Mouse (Mus musculus): ENCODE data around the gene Bicc1. TPM values are rescaled to one million over a fixed set of nuclear protein-coding genes. Genes with fewer than 3 reads are reported as not detected.

The Bicc1 gene
- polyA plus RNA-seq, 1 experiment from 2014 or later: 23.5 TPM

DNA sequence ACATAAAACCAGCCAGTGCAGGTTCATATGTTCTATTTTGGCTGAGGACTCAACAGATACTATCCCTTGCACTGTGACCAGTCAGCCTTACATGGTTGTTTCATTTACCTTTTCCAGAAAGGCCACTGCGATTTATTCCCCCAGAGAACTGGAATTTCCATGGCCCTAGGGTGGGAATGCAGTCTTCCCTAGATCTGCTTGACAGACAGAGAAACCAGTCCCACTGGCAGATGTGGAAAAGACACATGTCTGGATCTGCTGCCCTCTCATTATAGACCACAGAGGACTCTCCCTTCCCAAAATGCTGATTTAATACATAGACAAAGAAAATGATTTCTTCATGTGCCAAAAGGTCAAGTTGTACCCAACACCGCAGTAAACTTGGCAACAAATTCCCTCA lies 156.6 kb downstream of the Bicc1 start:
- WGBS: 89% methylated on average over 2 of the region's 2 CpGs
- no peak for ATAC-seq (ENCODE audit: insufficient number of reproducible peaks, insufficient read depth, low FRiP score, low read depth)

DNA sequence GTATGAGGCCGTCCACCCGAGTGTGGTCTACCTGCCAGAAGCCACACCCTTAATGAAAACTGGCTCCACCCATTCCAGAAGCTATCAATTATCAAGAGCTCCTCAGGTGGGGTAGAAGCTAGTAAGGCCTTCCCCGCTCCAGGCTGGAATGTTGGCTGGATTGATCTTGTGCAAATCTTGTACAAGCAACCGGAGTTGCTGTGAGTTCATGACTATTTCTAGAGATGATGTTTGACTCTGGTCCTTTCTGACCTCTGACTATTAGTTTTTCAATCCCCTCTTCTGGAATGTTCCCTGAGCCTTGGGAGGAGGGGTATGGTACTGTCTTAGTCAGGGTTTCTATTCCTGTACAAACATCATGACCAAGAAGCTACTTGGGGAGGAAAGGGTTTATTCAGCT lies 157.3 kb downstream of the Bicc1 start:
- WGBS: 96% methylated on average over 4 of the region's 4 CpGs
- ATAC-seq (ENCODE audit: insufficient number of reproducible peaks, insufficient read depth, low FRiP score, low read depth): no peak
- Histone ChIP-seq H3K36me3 (ENCODE audit: control insufficient read depth, insufficient read depth, low read length) (no peaks in the 10 kb centered on the region), H3K4me2 (replicated peaks; ENCODE audit: low read depth, low read length) (no peak overlapping the region), H3K4me1 (ENCODE audit: control insufficient read depth, insufficient read depth, low read length) (no peaks in the 10 kb centered on the region), H3K4me3 (ENCODE audit: low read depth, low read length) (no peak overlapping the region), H3K27me3 (ENCODE audit: control insufficient read depth, insufficient read depth, low read length) (no peaks in the 10 kb centered on the region), H3K9me3 (ENCODE audit: control insufficient read depth, low read depth, low read length) (no peaks in the 10 kb centered on the region), H3K9ac (replicated peaks; ENCODE audit: low read depth, low read length) (no peak overlapping the region), H3K27ac (ENCODE audit: low read length) (no peak overlapping the region)

More for the DNA sequence above, 156.6 kb downstream of the Bicc1 start:
- Histone ChIP-seq H3K27me3 (ENCODE audit: control insufficient read depth, insufficient read depth, low read length) (no peaks in the 10 kb centered on the region), H3K36me3 (ENCODE audit: control insufficient read depth, insufficient read depth, low read length) (no peaks in the 10 kb centered on the region), H3K4me2 (replicated peaks; ENCODE audit: low read depth, low read length) (no peak overlapping the region), H3K9ac (replicated peaks; ENCODE audit: low read depth, low read length) (no peak overlapping the region), H3K4me3 (ENCODE audit: low read depth, low read length) (no peak overlapping the region), H3K27ac (ENCODE audit: low read length) (no peak overlapping the region), H3K4me1 (ENCODE audit: control insufficient read depth, insufficient read depth, low read length) (no peaks in the 10 kb centered on the region), H3K9me3 (ENCODE audit: control insufficient read depth, low read depth, low read length) (no peaks in the 10 kb centered on the region)

DNA sequence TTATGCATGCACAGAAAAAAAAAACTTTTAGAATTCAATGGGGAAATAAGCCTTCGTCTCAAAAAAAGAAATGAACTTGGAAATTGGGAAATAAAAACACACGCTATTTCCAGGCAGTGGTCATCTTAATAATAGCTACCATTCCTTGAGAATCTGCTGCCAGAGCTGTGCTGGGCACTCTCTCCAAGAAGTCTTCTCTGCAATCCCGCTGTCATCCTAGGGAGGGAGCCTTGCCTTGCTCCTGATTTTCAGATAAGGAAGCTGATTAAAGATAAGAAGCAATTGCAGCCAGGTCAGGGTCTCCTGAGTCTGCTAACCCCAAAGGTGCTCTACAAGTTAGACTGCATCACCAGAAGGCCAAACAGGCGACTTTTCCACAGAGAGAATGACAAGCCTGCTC lies 161.4 kb downstream of the Bicc1 start:
- Histone ChIP-seq H3K9me3 (ENCODE audit: control insufficient read depth, low read depth, low read length) (no peaks in the 10 kb centered on the region), H3K4me3 (ENCODE audit: low read depth, low read length) (no peak overlapping the region), H3K27me3 (ENCODE audit: control insufficient read depth, insufficient read depth, low read length) (no peaks in the 10 kb centered on the region), H3K4me2 (replicated peaks; ENCODE audit: low read depth, low read length) (no peak overlapping the region), H3K36me3 (ENCODE audit: control insufficient read depth, insufficient read depth, low read length) (no peaks in the 10 kb centered on the region), H3K27ac (ENCODE audit: low read length) (no peak overlapping the region), H3K9ac (replicated peaks; ENCODE audit: low read depth, low read length) (no peak overlapping the region), H3K4me1 (ENCODE audit: control insufficient read depth, insufficient read depth, low read length) (no peaks in the 10 kb centered on the region)
- 58% methylated on average over 4 of the region's 4 CpGs for WGBS
- ATAC-seq (ENCODE audit: insufficient number of reproducible peaks, insufficient read depth, low FRiP score, low read depth): no peak

DNA sequence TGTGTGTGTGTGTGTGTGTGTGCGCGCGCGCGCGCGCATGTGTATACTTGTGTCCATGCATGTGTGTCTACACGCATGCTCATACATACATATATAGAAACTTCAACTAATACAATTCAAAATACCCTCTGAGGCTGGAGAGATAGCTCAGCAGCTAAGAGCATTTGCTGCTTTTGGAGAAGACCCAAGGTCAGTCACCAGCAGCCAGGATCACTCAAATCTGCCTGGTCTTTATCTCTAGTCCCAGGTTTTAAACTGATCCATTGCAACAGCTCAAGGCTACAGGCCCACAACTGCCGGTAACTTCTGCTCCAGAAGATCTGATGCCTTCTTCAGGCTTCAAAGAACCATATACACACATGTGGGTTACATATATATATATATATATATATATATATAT lies 163.4 kb downstream of the Bicc1 start:
- 95% methylated on average over 9 of the region's 9 CpGs for WGBS

DNA sequence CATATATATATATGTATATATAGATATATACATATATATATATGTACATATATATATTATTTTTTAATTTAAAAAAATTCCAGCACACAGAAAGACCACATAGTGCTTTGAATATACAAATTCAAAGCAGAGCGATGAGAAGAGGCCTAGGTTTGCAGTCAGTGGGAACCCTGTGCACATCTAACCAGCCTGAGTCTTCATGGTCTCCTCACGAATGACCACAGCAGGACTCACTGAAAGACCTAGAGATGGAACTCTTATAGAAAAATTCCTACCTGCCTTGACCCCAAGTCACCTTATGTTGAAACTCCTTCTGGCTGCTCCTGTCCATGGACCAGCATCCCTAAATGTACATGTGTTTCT lies 165.4 kb downstream of the Bicc1 start:
- Histone ChIP-seq H3K9me3 (ENCODE audit: control insufficient read depth, low read depth, low read length) (no peaks in the 10 kb centered on the region), H3K27me3 (ENCODE audit: control insufficient read depth, insufficient read depth, low read length) (no peaks in the 10 kb centered on the region), H3K4me1 (ENCODE audit: control insufficient read depth, insufficient read depth, low read length) (no peaks in the 10 kb centered on the region), H3K9ac (replicated peaks; ENCODE audit: low read depth, low read length) (no peak overlapping the region), H3K36me3 (ENCODE audit: control insufficient read depth, insufficient read depth, low read length) (no peaks in the 10 kb centered on the region), H3K4me3 (ENCODE audit: low read depth, low read length) (no peak overlapping the region), H3K4me2 (replicated peaks; ENCODE audit: low read depth, low read length) (no peak overlapping the region), H3K27ac (ENCODE audit: low read length) (no peak overlapping the region)
- no peak for ATAC-seq (ENCODE audit: insufficient number of reproducible peaks, insufficient read depth, low FRiP score, low read depth)
- WGBS: 94% methylated on average over 2 of the region's 2 CpGs

More for the DNA sequence above, 163.4 kb downstream of the Bicc1 start:
- no peak for ATAC-seq (ENCODE audit: insufficient number of reproducible peaks, insufficient read depth, low FRiP score, low read depth)
- Histone ChIP-seq H3K4me1 (ENCODE audit: control insufficient read depth, insufficient read depth, low read length) (no peaks in the 10 kb centered on the region), H3K27ac (ENCODE audit: low read length) (no peak overlapping the region), H3K4me2 (replicated peaks; ENCODE audit: low read depth, low read length) (no peak overlapping the region), H3K4me3 (ENCODE audit: low read depth, low read length) (no peak overlapping the region), H3K9me3 (ENCODE audit: control insufficient read depth, low read depth, low read length) (no peaks in the 10 kb centered on the region), H3K9ac (replicated peaks; ENCODE audit: low read depth, low read length) (no peak overlapping the region), H3K27me3 (ENCODE audit: control insufficient read depth, insufficient read depth, low read length) (no peaks in the 10 kb centered on the region), H3K36me3 (ENCODE audit: control insufficient read depth, insufficient read depth, low read length) (no peaks in the 10 kb centered on the region)

DNA sequence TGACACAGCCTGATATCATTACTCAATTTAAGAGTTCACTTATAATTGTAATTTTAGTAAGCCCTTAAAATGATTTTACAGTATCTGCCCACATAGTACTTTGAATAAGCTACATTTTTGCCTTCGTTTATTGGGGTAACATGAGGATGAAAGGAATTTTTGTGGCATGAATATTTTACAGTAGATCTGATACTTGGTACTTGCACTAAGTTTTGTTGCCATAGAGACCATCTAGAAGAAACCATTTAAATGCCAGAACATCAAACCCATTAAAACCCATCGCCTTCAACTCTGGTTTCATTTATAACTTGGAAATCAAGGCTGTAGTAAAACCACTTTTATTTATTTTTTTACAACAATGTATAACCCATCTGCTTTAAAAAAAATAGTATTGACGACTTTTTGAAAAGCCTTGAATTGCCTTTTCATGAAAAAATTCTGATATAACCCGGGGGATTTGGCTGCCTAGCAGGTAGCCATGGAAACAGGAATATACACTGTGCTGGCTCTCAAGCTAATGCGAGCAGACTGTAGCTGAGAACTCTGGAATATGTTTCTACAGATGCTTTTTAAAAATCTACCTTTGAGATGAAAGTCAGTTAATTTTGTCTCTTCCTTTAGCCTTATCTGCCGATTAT lies 165.9 kb downstream of the Bicc1 start:
- Histone ChIP-seq H3K4me2 (replicated peaks; ENCODE audit: low read depth, low read length) (no peak overlapping the region), H3K27me3 (ENCODE audit: control insufficient read depth, insufficient read depth, low read length) (no peaks in the 10 kb centered on the region), H3K4me1 (ENCODE audit: control insufficient read depth, insufficient read depth, low read length) (no peaks in the 10 kb centered on the region), H3K9ac (replicated peaks; ENCODE audit: low read depth, low read length) (no peak overlapping the region), H3K36me3 (ENCODE audit: control insufficient read depth, insufficient read depth, low read length) (no peaks in the 10 kb centered on the region), H3K27ac (ENCODE audit: low read length) (no peak overlapping the region), H3K4me3 (ENCODE audit: low read depth, low read length) (no peak overlapping the region), H3K9me3 (ENCODE audit: control insufficient read depth, low read depth, low read length) (no peaks in the 10 kb centered on the region)
- 72% methylated on average over 6 of the region's 6 CpGs for WGBS
- no peak for ATAC-seq (ENCODE audit: insufficient number of reproducible peaks, insufficient read depth, low FRiP score, low read depth)

DNA sequence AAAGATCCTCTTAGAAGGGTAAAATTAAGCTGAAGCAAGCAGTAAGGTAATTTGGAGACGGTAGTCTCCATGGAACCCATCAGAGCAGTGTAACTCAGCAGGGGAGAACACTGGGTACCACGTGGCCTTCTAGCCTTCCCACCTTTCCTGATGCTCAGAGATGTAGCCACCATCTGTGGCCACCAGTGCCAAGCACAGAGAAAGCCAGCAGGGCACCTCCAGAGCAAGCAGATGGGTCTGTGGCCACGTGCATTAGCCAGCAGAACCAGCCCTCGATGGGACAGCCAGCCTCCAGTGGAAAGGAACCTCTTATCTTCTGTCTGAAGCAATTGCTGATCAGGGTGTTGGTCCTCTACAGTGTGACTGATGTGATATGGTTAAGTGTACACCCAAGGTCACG lies 172.1 kb downstream of the Bicc1 start:
- Histone ChIP-seq H3K9ac (replicated peaks; ENCODE audit: low read depth, low read length) (no peak overlapping the region), H3K9me3 (ENCODE audit: control insufficient read depth, low read depth, low read length) (no peaks in the 10 kb centered on the region), H3K27me3 (ENCODE audit: control insufficient read depth, insufficient read depth, low read length) (no peaks in the 10 kb centered on the region), H3K27ac (ENCODE audit: low read length) (no peak overlapping the region), H3K36me3 (ENCODE audit: control insufficient read depth, insufficient read depth, low read length) (no peaks in the 10 kb centered on the region), H3K4me2 (replicated peaks; ENCODE audit: low read depth, low read length) (no peak overlapping the region), H3K4me3 (ENCODE audit: low read depth, low read length) (no peak overlapping the region), H3K4me1 (ENCODE audit: control insufficient read depth, insufficient read depth, low read length) (no peaks in the 10 kb centered on the region)
- ATAC-seq (ENCODE audit: insufficient number of reproducible peaks, insufficient read depth, low FRiP score, low read depth): no peak
- WGBS: 72% methylated on average over 5 of the region's 5 CpGs

DNA sequence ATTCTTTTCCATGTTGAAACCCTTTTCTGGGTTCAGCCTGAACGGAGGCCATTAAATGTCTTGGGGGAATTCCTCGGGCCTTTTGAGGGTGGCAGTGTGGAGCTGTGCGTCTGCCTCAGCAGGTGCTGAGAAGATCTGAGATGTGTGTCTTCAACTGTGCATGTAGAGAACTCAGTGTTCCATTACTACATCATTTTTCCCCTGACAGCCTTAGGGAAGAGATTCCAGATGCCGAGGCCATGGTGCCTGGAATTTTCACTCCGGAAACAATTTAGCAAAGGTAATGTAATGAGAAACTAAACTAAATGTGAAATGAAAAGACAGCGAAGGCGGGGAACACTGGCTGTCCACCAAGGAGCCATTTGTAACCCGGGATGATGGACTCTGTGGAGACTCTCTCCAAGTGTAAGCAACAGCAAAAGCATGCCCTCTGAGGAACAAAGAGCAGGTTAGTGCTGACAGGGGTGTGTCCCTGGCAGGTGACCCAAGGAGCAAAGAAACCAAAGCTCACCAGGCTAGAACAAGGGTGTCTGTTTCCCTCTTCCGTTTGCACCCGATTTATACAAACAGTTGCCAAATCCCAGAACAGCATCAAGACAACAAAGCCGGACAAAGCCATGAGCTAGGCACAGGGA lies 176.3 kb downstream of the Bicc1 start:
- H3K9ac ChIP-seq (replicated peaks; ENCODE audit: low read depth, low read length): no peak overlapping the region
- no peaks in the 10 kb centered on the region for H3K9me3 ChIP-seq (ENCODE audit: control insufficient read depth, low read depth, low read length)
- no peak overlapping the region for H3K27ac ChIP-seq (ENCODE audit: low read length)
- ATAC-seq (ENCODE audit: insufficient number of reproducible peaks, insufficient read depth, low FRiP score, low read depth): no peak
- H3K27me3 ChIP-seq (ENCODE audit: control insufficient read depth, insufficient read depth, low read length): no peaks in the 10 kb centered on the region
- H3K36me3 ChIP-seq (ENCODE audit: control insufficient read depth, insufficient read depth, low read length): no peaks in the 10 kb centered on the region
- H3K4me3 ChIP-seq (ENCODE audit: low read depth, low read length): no peak overlapping the region
- no peak overlapping the region for H3K4me2 ChIP-seq (replicated peaks; ENCODE audit: low read depth, low read length)
- H3K4me1 ChIP-seq (ENCODE audit: control insufficient read depth, insufficient read depth, low read length): no peaks in the 10 kb centered on the region
- 48% methylated on average over 11 of the region's 11 CpGs for WGBS

DNA sequence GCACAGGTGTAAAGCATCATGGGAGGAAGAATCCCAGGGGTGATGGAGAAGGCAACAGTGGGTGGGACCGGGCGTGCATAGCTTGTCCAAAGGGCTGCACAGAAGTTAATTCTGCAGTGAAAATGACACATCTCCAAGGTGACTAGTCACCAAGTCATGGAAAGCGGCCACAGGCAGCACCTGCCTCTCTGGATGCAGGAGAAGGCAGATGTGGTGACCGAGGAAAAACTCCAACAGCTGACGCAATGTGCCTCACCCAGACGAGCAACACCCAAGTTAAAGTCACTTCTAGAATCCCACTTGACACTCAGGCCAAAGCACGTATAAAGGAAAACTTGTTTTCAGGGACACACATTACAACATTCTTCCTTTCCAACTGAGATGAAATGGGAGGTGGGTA lies 177.3 kb downstream of the Bicc1 start:
- H3K9me3 ChIP-seq (ENCODE audit: control insufficient read depth, low read depth, low read length): no peaks in the 10 kb centered on the region
- H3K36me3 ChIP-seq (ENCODE audit: control insufficient read depth, insufficient read depth, low read length): no peaks in the 10 kb centered on the region
- no peak overlapping the region for H3K4me3 ChIP-seq (ENCODE audit: low read depth, low read length)
- no peaks in the 10 kb centered on the region for H3K27me3 ChIP-seq (ENCODE audit: control insufficient read depth, insufficient read depth, low read length)
- H3K4me1 ChIP-seq (ENCODE audit: control insufficient read depth, insufficient read depth, low read length): peaks cover 8% of the 10 kb centered on the region; the same call in 1 of the 2 replicates
- ATAC-seq (ENCODE audit: insufficient number of reproducible peaks, insufficient read depth, low FRiP score, low read depth): no peak
- WGBS: 90% methylated on average over 7 of the region's 7 CpGs
- H3K9ac ChIP-seq (replicated peaks; ENCODE audit: low read depth, low read length): no peak overlapping the region
- H3K27ac ChIP-seq (ENCODE audit: low read length): no peak overlapping the region
- H3K4me2 ChIP-seq (replicated peaks; ENCODE audit: low read depth, low read length): no peak overlapping the region

Measured in stomach, embryonic 14.5 days (tissue).